30 mouse cellular contexts compared by ENCODE assay signal in genomic region chr5:110345553-110345952, GRCm38 (mm10). TPM values are rescaled to one million over a fixed set of nuclear protein-coding genes. Genes with fewer than 3 reads are reported as not detected.
"Had no signal": no experiment of that assay in that cellular context is flagged by ENCODE, and none has a peak within 500 bp of the region (broad histone marks: within the 10 kb centered on the region; RNA-seq: fewer than 3 reads in every experiment).

No protein-coding gene starts in this region.

- DNase-seq: kidney, adult 11 months; kidney, adult 8-10 months; kidney, postnatal 10 days; kidney, postnatal 36 days; layer of hippocampus, postnatal 36 days; liver; liver, embryonic 13.5 days; lung, postnatal 10 days; midbrain, embryonic 14.5 days; thymus, adult 2 months; thymus, postnatal 14 days; thymus, postnatal 4 days had no signal

- H3K36me3 ChIP-seq: kidney, embryonic 15.5 days; limb, embryonic 10.5 days; limb, embryonic 13.5 days; liver, embryonic 13.5 days had no signal

- H3K27ac ChIP-seq: kidney, embryonic 15.5 days; limb, embryonic 10.5 days; limb, embryonic 13.5 days; liver, embryonic 13.5 days; macrophage; stomach, postnatal 0 days had no signal

- H3K4me2 ChIP-seq: kidney, embryonic 15.5 days; limb, embryonic 13.5 days; liver, embryonic 13.5 days; midbrain, embryonic 11.5 days had no signal

- H3K9ac ChIP-seq: kidney, embryonic 15.5 days; limb, embryonic 13.5 days; liver, embryonic 13.5 days had no signal

- H3K9me3 ChIP-seq: kidney, embryonic 15.5 days; limb, embryonic 10.5 days; limb, embryonic 13.5 days; liver, embryonic 13.5 days had no signal

- H3K4me3 ChIP-seq: kidney, embryonic 15.5 days; limb, embryonic 10.5 days; limb, embryonic 13.5 days; liver, embryonic 13.5 days had no signal

RNA-seq across cellular contexts. Expression of gene Lrcol1, which starts 1.0 kb away (rescaled TPM):
- total RNA-seq: layer of hippocampus, adult 8-10 months; layer of hippocampus, postnatal 10 days; layer of hippocampus, postnatal 36 days; left cerebral cortex, postnatal 25 days; megakaryocyte-erythroid progenitor cell, adult 5-6 weeks; midbrain, postnatal 0 days had no signal
- polyA plus RNA-seq: intestine, embryonic 14.5 days; kidney, embryonic 15.5 days; limb, embryonic 10.5 days; limb, embryonic 13.5 days; liver, embryonic 13.5 days; liver, embryonic 16.5 days; macrophage; midbrain, embryonic 11.5 days; midbrain, embryonic 14.5 days; midbrain, postnatal 0 days; neural tube, embryonic 11.5 days; neural tube, embryonic 14.5 days; small intestine, adult 2 months; spleen, adult 2 months; stomach, embryonic 14.5 days; stomach, postnatal 0 days had no signal

RNA-seq across cellular contexts. Expression of gene P2rx2, which starts 2.5 kb away (rescaled TPM):
- total RNA-seq: megakaryocyte-erythroid progenitor cell, adult 5-6 weeks had no signal
- polyA plus RNA-seq: liver, embryonic 13.5 days; liver, embryonic 16.5 days; macrophage had no signal
